Mouse (Mus musculus) splenic B cell, adult 2 months (primary cell): Measurements from ENCODE around the gene Smc3.
"Not testable (repeated sequence)": the region's sequence is repeated elsewhere in the genome, so short reads cannot be mapped to it uniquely, and the experiment has no call there.

ENCODE experiments used
- DNase-seq: peaks from one replicate; pipeline ENCODE4 v3.0.0-alpha.2; 2011; ENCODE audit warnings: low read depth, low spot score
- H3K27me3 ChIP-seq: 2 replicates; pipeline ENCODE4 v1.6.1; 2012; ENCODE audit warnings: mild to moderate bottlenecking, low read length, moderate library complexity, mixed read lengths; ENCODE audit not compliant: control insufficient read depth, poor library complexity, insufficient read depth, severe bottlenecking
- H3K36me3 ChIP-seq: 2 replicates; pipeline ENCODE4 v1.6.1; 2012; ENCODE audit warnings: mild to moderate bottlenecking, low read length, moderate library complexity, mixed read lengths; ENCODE audit not compliant: control insufficient read depth, poor library complexity, insufficient read depth, severe bottlenecking

The Smc3 gene

GRCm38 (mm10) chr19:53656443-53656842 lies 56.2 kb downstream of the Smc3 start:
- H3K36me3 ChIP-seq, DNase-seq, H3K27me3 ChIP-seq: not testable (repeated sequence)

- no peaks in the 10 kb centered on the region for H3K27me3 ChIP-seq
- H3K36me3 ChIP-seq: no peaks in the 10 kb centered on the region
- no peak for DNase-seq
Observed at GRCm38 (mm10) chr19:53657437-53657836, 57.2 kb downstream of the Smc3 start.

GRCm38 (mm10) chr19:53660722-53661420 lies 60.7 kb downstream of the Smc3 start:
- DNase-seq: no peak
- Histone ChIP-seq H3K27me3 (no peaks in the 10 kb centered on the region), H3K36me3 (no peaks in the 10 kb centered on the region)

GRCm38 (mm10) chr19:53661938-53662722 lies 61.9 kb downstream of the Smc3 start:
- Histone ChIP-seq H3K27me3 (no peaks in the 10 kb centered on the region), H3K36me3 (no peaks in the 10 kb centered on the region)
- DNase-seq: no peak

- H3K36me3 ChIP-seq: no peaks in the 10 kb centered on the region
Observed at GRCm38 (mm10) chr19:53664831-53665230, 64.6 kb downstream of the Smc3 start.

GRCm38 (mm10) chr19:53665391-53665790 lies 65.2 kb downstream of the Smc3 start:
- no peak for DNase-seq
- H3K36me3 ChIP-seq: no peaks in the 10 kb centered on the region
- no peaks in the 10 kb centered on the region for H3K27me3 ChIP-seq

More at GRCm38 (mm10) chr19:53664831-53665230, 64.6 kb downstream of the Smc3 start:
- H3K27me3 ChIP-seq: no peaks in the 10 kb centered on the region
- DNase-seq: no peak

- DNase-seq: no peak
- no peaks in the 10 kb centered on the region for H3K27me3 ChIP-seq
- H3K36me3 ChIP-seq: no peaks in the 10 kb centered on the region
Observed at GRCm38 (mm10) chr19:53666708-53667107, 66.5 kb downstream of the Smc3 start.

- no peaks in the 10 kb centered on the region for H3K36me3 ChIP-seq
- DNase-seq: no peak
Observed at GRCm38 (mm10) chr19:53668821-53669220, 68.6 kb downstream of the Smc3 start.

GRCm38 (mm10) chr19:53670625-53671141 lies 70.5 kb downstream of the Smc3 start:
- no peaks in the 10 kb centered on the region for H3K27me3 ChIP-seq
- DNase-seq: no peak

More at GRCm38 (mm10) chr19:53668821-53669220, 68.6 kb downstream of the Smc3 start:
- H3K27me3 ChIP-seq: no peaks in the 10 kb centered on the region

GRCm38 (mm10) chr19:53671432-53671831 lies 71.2 kb downstream of the Smc3 start:
- DNase-seq: no peak
- Histone ChIP-seq H3K36me3 (no peaks in the 10 kb centered on the region), H3K27me3 (0 out of 2 replicates have a peak, but pooled peaks cover 1% of the 10 kb centered on the region)

More at GRCm38 (mm10) chr19:53670625-53671141, 70.5 kb downstream of the Smc3 start:
- H3K36me3 ChIP-seq: no peaks in the 10 kb centered on the region

GRCm38 (mm10) chr19:53674131-53674925 lies 74.1 kb downstream of the Smc3 start:
- Histone ChIP-seq H3K27me3 (0 out of 2 replicates have a peak, but pooled peaks cover 3% of the 10 kb centered on the region), H3K36me3 (no peaks in the 10 kb centered on the region)
- no peak for DNase-seq

GRCm38 (mm10) chr19:53676228-53676627 lies 76.0 kb downstream of the Smc3 start:
- DNase-seq: no peak
- Histone ChIP-seq H3K36me3 (no peaks in the 10 kb centered on the region), H3K27me3 (0 out of 2 replicates have a peak, but pooled peaks cover 3% of the 10 kb centered on the region)

GRCm38 (mm10) chr19:53676718-53677634 lies 76.8 kb downstream of the Smc3 start, which contains the start of gene Rbm20:
Rbm20 (plus strand) TSS chr19:53677306.
- Histone ChIP-seq H3K27me3 (0 out of 2 replicates have a peak, but pooled peaks cover 3% of the 10 kb centered on the region), H3K36me3 (no peaks in the 10 kb centered on the region)
- DNase-seq: peak; percentile 5
